Mouse (Mus musculus): ENCODE results near the gene Tedc2.

Gene Tedc2

DNA sequence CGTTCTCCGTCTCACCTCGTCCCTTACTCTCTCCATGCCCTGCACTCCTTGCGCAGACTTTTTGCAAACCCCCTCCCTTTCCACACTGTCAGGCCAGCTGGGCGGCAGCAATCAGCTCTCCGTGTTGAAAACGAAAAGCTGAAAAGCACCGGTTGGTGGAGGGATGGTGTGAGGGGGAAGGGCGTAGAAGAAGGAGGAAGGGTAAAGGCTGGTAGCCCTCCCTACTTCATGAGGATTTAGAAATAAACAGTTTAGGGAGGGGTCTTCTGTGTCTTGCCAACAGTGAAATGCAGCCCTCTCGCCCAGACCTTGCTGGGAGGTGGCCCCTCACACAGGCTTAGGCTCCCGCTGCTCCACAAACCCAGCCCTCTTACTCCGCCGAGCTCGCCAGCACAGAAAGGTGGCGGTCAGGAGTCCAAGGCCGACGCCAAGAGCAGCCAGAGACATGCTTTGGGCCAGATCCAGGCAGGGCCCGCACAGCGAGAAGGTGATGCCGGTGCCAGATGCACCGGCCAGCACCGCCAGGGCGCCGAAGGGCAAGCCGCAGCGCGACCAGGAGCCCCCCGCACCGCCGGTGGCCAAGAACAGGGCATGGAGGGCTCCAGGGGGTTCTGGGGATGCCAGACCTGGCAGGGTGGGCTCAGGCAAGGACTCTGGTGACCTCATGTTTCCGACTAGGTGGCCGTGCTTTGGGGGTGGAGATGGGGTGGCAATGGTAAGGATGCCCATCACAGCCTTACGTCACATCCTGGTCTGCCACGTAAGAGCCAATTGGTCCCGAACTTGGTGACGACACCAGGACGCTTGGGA is 8.8 kb downstream of the Tedc2 start:
- DNase-seq = peak; percentile 97

DNA sequence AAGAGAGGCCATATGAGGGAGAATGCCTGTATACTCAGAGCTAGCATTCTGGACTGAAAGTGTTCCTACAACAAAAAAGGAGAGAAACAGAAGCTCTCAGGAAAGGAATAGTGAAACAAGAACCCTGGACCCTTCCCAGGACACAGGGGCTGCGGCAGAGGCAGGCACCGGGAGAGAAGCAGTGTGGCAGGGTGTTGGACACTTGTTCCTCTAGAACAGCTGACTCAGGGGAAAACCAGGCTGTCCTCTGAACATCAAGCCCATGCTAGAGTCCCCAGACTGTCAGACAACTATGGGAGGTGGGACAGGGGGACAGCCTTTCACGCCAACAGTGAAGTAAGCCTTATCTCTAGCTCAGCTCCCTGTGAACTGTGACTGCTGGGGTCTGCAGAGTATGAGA is 10.1 kb downstream of the Tedc2 start:
- no peak for DNase-seq

DNA sequence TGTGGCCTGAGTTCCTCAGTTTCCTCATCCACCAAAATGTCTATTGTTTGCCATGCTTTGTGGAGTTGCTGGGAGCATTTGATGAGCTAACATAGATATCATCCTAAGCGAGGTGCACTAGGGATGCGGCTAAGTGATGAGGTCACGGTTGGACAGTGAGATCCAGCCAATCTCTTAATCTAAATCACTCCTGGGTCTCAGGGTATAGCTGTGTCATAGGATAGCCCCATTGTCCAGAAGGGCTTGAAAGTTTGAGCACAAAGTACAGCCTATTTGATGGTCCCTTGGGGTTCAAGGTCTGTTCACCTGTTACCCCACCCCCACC is 10.8 kb downstream of the Tedc2 start:
- no peak for DNase-seq

DNA sequence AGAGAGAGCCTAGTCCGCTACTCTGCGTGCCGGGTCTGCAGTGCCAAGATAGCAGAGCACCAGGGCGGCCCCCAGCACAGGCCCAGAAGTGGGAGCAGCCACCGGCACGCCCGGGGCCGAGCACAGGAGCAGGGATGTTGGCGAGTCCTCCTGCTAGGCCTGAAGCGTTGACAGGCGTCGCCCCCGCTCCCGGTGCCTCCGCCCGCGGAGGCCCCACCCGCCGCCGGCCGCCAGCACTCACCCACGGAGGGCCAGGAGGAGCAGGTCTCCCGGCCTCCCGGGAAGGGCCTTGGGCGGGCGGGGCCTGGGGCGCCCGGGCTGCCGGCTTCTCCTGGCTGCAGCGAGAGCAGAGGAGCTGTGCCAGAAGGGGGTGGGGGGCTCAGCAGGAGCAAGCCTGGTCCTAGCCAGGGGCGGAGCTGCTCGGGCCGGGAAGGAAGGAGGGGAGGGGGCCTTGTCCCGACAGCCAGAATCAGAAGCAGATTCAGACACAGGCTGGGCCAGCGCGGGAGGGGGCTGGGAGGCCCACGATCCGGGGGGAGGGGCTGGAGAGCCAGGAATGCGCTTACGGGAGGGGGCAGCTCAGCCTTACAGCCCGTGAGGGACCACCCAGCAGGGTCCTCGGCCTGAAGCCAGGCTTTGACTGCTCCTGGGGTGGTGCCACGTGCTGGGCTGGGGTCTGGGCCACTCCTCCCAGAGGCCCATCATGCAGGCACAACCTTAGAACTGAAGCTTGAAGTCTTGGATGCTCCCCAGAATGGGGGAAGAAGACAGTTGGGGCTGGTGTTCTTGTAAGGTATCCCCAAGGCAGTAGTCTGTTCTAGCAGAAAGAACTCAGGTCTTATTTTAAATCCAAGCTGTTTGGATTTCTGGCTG is 11.4 kb downstream of the Tedc2 start, which contains the start of gene Ntn3:
TSS of gene Ntn3 (minus strand) at position 489 of the 873 bp plus-strand sequence.
- peak; percentile 96 for DNase-seq

DNA sequence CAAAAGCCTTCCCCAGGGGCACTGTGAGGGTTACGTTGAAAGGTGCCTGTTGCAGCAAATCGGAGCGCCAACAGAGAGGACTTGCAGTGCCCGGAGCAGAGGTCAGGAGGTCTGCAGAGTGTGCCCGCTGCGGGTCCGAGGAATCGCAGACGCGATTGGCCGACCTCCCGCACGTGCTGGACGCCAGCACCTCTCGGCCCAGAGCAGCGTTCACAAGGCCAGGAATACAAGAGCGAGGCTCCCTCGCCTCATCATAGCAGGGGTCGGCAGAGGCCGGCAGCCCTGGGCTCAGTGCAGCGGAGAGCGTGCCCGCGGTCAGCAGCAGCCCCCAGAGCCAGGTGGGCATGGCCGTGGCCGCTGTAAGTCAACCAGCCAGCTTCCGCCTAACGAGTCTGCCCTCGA is 12.0 kb downstream of the Tedc2 start:
- peak; percentile 91 for DNase-seq

DNA sequence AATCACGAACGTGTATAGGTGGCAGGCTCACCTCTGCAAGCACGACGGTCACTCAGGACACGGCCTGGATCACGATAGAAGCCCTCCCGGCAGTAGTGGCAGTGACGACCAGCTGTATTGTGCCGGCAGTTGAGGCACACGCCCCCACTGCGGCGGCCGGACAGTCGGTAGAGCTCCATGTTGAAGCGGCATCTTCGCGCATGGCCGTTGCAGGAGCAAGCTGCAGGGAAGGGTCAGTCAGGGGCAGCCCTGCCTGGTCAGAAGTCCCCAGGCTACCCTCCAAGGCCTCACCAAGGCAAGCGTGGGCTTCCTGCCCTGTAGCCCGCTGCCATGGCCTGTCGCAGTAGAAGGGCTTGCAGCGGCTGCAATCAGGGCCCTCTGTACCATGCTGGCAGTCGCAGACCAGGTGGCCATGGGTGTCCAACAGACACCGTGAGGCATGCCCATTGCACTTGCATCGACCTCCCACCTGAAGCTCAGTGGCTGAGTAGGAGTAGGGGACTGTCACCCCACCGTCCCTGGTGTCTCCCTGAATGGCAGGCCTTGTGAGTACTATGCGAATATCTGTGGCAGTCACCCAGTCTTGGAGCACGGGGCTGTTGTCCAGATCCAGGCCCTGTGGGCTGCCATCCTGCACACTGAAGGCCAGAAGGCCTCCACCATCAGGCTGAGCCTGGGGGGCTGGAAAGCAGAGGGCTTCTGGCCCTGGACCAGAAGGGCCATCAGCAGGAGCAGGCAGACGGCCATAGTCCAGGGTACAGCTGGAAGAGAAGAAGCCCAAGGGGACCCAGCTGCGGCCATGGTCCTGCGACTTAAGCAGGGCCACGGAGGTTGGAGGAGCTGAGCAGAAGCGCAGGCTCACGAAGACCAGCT is 12.6 kb downstream of the Tedc2 start:
- peak; percentile 92 for DNase-seq

DNA sequence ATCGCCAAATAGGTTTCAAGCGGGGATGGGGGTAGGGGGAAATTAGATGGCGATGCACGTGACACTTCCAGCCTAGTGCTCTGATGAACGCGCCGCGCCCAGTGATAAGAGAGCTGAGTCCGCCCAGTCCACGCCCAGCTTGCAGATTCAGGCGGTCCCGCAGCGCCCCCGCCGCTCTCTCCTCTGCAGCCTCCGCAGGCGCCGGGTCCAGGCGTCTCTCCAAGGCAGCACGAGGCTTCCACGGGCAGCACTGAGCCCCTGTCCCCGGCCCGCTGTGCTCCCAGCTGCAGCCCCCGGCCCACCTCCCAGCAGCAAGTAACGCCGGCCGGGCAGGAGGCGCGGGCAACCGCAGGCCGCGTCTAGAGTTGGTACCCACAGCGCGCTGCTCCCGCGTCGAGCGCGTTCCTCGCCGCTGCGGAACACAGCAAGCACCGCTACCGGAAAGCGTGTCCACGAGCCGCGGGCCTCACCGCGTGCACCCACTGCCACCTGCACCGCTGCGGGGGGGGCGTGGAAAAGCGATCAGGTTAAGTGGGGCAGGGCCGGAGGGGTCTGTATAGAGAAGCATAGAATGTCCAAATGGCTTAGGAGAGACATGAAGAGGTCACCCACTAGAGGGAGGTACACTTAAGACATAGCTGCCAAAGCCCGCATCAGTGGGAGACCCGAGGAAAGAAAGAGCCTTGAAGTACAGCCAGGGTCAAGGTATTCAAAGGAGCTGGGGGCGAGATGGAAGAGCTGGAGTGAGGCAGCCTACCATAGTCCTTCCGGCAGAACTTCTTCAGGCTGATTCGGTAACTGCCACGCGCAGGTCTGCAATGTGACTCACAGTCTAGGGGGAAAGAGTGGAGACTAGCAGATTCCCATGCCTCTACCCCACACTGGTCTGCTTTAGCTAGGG is 13.9 kb downstream of the Tedc2 start:
- DNase-seq = peak; percentile 96

DNA sequence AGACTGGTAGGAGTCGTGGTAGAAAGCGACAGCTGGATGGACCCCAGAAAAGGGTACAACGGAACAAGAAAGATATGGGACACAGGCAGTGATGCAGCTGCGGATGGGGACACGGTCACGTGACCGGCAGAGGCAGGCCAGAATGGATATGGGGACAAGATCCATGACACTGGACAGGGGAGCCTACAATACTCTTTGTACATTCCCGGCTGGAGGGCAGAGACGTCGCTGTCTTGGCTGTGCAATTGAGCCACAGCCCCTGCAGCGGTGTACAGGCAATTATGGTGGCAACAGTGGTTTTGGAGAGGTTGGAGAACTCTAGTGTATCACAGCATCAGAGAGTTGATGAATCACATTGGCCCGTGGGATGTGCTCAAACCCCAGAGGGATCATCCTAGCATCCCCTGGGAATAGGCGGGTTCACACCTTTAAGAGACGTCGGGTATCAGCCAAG is 14.7 kb downstream of the Tedc2 start:
- DNase-seq = peak; percentile 92

DNA sequence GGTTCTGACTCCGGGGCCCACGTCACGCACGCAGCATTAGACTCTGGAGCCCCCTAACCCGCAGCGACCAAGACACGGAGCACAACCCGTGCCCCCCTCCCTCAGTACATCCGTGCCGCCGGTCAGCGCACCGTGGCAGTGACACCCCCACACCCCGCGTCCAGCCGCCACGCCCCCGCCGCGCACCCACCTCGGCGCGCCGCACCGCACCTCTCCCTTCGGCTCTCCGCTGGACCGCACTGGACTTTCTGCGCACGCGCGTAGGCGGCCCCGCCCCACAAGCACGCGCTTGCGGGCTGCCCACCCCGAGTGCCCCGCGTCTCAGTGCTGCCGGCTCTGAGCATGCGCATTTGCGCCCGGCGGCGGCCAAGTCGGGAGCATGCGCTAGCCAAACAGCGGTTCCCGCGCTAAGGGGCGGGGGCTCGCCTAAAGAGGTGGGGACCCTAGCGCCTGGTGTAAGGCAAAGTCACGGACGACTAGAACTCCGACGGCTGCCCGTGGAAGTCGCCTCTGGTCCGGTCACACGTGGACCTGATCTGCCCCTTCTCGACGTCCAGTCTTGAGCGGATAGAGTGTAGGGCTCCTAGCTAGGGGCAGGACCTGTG is 15.3 kb downstream of the Tedc2 start, which contains the start of gene Tbc1d24:
TSS of gene Tbc1d24 (minus strand) at position 279 of the 605 bp plus-strand sequence.
- peak; percentile 99 for DNase-seq

DNA sequence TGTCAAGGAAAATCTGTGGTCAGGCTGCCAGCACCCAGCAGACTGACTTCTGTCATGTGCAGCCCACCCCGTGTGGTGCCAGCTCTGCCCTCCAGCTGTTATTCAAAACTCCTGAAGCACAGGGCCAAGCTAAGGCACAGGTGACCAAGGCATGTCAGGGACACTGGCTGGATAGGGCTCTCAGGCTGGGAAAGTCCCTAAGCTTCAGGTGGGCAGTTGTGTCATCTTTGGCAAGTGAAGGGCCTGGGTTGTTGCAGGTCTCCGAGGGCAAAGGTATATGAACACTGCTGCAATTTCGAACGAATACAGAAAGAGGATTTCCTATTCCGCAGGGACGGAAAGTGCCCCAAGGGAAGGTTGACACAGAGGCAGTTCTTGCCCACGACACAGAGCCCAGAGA is 15.8 kb downstream of the Tedc2 start:
- peak; percentile 93 for DNase-seq

DNA sequence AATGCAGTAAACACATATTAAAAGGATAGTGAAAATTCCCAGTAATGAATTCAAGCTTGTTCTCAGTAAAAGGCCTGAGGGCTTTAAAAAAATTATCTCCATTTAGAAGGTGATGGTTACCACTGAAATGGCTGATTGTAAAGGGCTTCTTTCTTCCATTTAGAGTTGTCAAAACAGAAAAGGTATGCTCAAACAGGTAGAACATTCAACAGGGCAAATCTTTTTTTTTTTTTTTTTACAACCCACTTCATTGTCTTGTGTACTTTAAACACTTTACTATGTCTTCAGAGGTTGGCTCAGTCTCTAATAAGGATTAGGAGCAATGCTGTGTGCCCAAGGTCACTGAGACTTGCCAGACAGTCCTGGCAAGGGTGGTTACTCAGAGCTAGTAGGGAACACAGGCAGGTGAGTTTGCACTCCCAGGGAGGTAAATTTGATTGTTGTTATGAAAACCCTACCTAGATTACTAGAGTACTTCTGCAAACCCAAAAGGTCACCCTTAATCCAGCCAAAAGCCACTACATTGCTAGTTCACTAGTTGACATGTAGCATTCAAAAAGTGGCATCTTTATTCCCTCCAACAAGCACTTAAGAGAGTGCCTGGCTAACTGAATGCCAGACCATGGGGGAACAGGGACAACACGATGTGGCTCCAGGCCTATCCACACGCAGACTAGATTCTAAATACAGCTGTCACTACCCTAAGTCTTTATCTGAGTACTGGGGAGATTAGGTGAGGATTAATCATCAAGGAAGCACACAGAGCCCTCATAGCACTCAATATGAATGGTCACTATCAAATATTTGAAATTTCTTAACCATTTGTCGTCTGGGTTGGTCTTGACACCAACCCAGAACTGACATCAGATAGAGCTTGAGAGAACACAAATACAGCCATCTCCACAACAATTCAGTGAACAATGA is 16.8 kb downstream of the Tedc2 start:
- no peak for DNase-seq

DNA sequence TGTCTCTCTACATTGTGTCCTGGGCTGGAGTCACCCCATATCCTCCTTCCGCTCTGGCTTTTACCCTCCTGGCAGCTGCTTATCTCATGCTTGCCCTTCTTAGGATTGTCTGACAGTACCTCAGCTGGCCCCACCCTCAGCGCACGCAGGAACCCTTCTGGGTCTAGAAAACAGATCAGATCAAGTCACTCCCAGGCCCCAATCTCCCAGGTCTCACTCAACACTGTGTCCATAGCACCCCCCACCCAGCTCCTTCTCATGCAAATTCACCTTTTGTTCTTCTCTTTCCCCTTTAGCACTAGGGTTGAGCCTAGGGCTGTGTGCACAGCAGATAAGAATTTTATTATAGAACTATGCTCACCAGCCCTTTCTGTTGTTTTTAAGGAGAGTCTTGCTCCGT is 17.6 kb downstream of the Tedc2 start:
- no peak for DNase-seq

DNA sequence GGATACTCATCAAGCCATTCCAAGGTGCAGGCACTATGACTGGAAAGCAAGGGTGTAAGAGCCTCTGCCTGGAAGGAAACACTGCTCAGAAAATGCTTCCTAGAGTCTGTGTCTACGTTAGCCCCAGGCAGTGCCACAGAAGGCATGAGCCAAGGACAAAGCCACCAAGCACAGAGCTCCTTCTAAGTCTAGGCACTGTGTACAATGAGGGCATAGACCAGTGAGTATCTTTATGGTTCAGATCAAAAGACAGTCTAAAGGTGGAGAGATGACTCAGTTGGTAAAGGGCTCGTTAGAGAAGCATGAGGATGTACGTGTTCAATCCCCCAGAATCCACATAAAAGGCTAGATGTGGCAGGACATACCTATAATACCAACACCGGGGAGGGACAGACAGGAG is 19.6 kb downstream of the Tedc2 start:
- no peak for DNase-seq

DNA sequence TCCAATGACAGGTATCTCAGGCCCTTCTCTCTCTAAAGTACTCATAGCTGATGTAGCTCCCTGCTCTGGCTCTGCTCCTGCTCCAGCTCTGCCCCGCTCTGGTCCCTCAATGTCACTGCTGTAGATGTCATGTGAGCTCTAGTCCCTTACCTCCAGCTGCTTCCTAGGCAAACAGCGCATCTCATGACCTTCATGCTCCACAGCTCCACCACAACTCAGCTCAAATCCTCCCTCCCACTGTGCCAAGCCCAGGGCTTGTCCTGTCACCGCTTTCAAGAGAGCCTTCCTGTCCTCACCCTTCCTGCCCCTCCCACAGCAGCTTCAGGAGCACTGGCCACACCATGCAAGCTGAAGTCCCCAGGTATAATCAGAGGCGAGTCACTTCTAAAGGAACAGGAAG is 20.9 kb downstream of the Tedc2 start:
- DNase-seq = peak; percentile 95

DNA sequence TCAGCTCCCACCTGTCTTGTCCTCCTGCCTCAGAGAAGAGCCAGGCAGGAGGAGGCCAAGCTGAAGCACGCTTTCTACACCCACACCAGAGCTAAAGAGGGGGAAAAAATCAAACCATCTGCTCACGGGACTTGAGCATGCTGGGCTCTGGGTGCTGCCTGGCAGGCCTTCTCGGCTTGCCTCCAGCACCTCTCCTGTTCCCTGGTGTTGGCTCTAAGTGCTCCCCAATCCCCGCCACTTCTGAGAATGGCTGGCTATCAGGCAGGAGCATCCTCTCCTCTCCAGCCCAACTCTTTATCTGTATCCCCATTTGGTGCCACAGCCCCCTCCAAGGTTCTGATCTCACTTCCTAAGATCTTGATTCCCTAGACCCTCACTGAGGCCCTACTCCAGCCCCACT is 21.4 kb downstream of the Tedc2 start:
- DNase-seq = no peak

DNA sequence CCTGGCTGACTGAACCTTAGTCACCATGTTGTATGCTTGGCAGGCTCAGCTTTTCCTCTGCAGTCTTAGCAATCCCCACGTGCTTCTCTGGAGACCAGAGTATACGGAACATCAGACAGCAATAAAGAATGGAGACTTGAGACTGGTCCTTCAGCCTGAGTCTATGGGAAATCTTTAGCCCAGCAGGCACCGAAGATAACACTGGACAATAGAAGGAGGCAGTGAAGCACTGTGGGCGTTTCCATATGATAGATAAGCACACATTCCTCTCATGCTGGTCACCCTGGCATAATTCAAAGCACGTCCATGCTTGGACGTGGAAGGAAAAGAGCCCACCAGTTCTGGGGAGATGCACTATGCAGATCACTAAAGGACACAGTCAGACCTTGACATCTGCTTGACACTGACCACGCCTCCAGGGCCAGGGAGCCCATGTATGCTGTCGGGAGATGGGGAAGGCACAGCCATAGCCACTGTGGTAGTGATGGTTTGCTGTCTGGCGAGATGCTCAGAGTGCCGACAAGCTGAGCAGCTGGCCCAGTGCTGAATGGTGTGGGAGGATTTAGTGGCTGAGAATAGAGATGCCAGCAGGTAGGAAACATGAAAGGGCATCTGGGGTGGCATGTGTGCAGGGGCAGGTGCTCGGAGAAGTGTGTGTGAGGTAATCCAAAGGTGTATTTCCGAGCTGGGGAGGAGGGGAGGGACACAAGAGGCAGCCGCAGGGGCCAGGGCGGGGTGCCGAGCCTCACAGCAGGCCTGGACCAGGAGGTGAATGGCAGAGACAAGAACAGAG is 23.4 kb downstream of the Tedc2 start:
- no peak for DNase-seq

DNA sequence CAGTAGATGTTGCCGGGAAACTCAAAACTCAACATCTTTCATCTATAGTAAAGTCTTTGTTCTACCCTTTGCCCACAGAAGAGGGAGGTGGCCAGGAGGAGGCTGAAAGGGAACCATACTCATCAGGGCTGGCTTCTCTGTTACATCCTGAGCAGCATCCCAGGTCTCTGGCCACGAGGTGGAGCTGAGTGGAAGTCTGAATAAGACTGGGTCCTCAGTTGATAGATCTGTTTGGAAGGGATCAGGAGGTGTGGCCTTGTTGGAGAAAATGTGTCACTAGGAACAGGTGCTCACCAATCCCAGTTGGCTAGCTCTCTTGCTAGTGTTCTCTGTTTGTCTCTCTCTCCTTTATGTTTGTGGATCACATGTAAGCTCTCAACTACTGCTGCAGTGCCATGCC is 25.3 kb downstream of the Tedc2 start:
- DNase-seq = no peak

DNA sequence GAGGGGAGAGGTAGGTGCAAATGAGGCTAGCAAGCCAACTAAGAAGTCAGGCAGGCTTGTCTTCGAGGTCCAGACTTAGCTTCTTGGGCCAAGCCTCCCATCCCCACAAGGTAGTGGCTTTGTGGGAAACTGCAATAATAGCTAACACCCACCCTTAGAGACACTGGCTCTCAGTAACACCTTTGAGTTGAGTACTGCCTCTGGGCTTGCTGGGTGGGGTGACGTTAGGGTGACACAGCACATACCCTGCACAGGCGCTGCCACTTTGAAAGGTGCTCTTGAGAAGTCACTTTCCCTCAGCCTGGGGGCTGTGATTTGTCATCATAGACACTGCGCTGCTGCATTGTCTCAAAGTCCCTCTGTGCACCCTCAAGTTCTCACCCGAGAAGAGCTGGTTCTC is 26.9 kb downstream of the Tedc2 start:
- no peak for DNase-seq

DNA sequence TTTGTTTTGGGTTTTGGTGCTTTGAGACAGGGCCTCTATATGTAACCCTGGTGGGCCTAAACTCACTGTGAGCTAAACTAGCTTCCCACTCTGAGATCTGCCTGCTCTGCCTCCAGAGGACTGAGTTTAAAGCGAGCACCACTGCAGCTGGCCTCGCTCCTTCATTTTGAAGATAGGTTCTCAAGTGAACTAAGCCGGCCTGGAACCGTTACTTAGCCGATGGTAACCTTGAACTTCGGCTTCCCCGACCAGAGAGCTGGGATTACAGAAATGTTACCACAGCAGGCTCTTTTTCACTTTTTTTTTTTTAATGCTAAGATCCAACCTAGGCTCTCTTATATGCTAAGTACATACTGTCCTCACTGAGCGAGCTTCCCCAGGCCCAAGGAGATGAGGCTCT is 27.4 kb downstream of the Tedc2 start:
- no peak for DNase-seq
